In the genomic region with DNA sequence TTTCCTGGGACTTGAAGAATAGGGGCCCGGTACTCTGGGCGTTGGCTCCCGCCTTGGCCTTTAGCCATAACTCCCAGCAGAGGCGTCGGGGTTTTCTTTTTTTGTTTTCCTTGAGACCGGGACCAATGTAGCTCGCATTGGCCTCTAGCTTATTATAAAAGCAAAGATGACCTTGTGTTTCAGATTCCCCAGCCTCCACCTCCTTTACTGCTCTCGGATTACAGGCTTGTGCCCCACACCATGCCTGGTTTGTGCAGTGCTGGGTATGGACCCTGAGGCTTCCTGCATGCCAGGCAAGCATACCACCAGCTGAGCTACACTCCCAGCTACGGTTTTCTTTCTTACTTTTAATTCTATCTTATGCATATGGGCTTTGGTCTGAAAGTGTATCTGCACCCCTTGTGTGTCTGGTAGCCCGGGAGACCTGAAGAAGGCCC, we compare ENCODE assay signal across 8 mouse cellular contexts. TPM values are rescaled to one million over a fixed set of nuclear protein-coding genes. Genes with fewer than 3 reads are reported as not detected.
DNase-seq lines count a peak whose midpoint lies in the region; ATAC-seq and TF ChIP-seq lines count a peak whose summit lies in the region.

No protein-coding gene starts in this region.

- no peak for TF ChIP-seq EP300 in stomach, postnatal 0 days (optimal IDR thresholded peaks at IDR 0.05)

- 0 out of 2 replicates have a peak, but pooled peaks have one; percentile 9 for ATAC-seq in liver, embryonic 13.5 days (ENCODE audit: low read depth)
- peak; percentile 0; the same call in 1 of the 2 replicates for ATAC-seq in stomach, postnatal 0 days (ENCODE audit: low FRiP score, low TSS enrichment)

- peaks cover 55% of the 10 kb centered on the region for H3K27me3 ChIP-seq in heart, embryonic 10.5 days (ENCODE audit: insufficient read depth, poor library complexity, severe bottlenecking)
- H3K27me3 ChIP-seq in testis, adult 2 months (ENCODE audit: control insufficient read depth, insufficient read depth, low read length) = no peaks in the 10 kb centered on the region
- H3K27me3 ChIP-seq in liver, embryonic 13.5 days = no peaks in the 10 kb centered on the region
- no peaks in the 10 kb centered on the region for H3K27me3 ChIP-seq in stomach, postnatal 0 days (ENCODE audit: control insufficient read depth, insufficient read depth, low read length)

- peaks cover 48% of the 10 kb centered on the region for H3K4me1 ChIP-seq in heart, embryonic 10.5 days
- peaks cover 13% of the 10 kb centered on the region for H3K4me1 ChIP-seq in testis, adult 2 months (ENCODE audit: control insufficient read depth, insufficient read depth, low read length)
- peaks cover 94% of the 10 kb centered on the region for H3K4me1 ChIP-seq in liver, embryonic 13.5 days (replicated peaks)
- peaks cover 7% of the 10 kb centered on the region for H3K4me1 ChIP-seq in stomach, postnatal 0 days (replicated peaks; ENCODE audit: control insufficient read depth, insufficient read depth)

- no peaks in the 10 kb centered on the region for H3K9me3 ChIP-seq in heart, embryonic 10.5 days
- no peaks in the 10 kb centered on the region for H3K9me3 ChIP-seq in liver, embryonic 13.5 days (replicated peaks)
- H3K9me3 ChIP-seq in stomach, postnatal 0 days (ENCODE audit: control insufficient read depth, low read length) = no peaks in the 10 kb centered on the region

- H3K4me2 ChIP-seq in liver, embryonic 13.5 days = peak overlapping the region; percentile 100
- peak overlapping the region; percentile 99 for H3K4me2 ChIP-seq in stomach, postnatal 0 days (replicated peaks; ENCODE audit: low read depth)

- peak overlapping the region; percentile 85 for H3K27ac ChIP-seq in heart, embryonic 10.5 days
- H3K27ac ChIP-seq in testis, adult 2 months (ENCODE audit: control insufficient read depth, insufficient read depth, low read depth, low read length) = no peak overlapping the region
- peak overlapping the region; percentile 98 for H3K27ac ChIP-seq in liver, embryonic 13.5 days
- H3K27ac ChIP-seq in stomach, postnatal 0 days (replicated peaks) = peak overlapping the region; percentile 93

- H3K9ac ChIP-seq in liver, embryonic 13.5 days = peak overlapping the region; percentile 72
- no peak overlapping the region for H3K9ac ChIP-seq in stomach, postnatal 0 days (ENCODE audit: low read length)

- H3K36me3 ChIP-seq in heart, embryonic 10.5 days = no peaks in the 10 kb centered on the region
- no peaks in the 10 kb centered on the region for H3K36me3 ChIP-seq in testis, adult 2 months (ENCODE audit: control insufficient read depth, insufficient read depth, low read length)
- H3K36me3 ChIP-seq in liver, embryonic 13.5 days = peaks cover 3% of the 10 kb centered on the region; the same call in 1 of the 2 replicates
- no peaks in the 10 kb centered on the region for H3K36me3 ChIP-seq in stomach, postnatal 0 days (ENCODE audit: control insufficient read depth, insufficient read depth, low read length)

- DNase-seq in heart, embryonic 10.5 days (ENCODE audit: low spot score) = no peak
- no peak for DNase-seq in heart, adult 11 months
- no peak for DNase-seq in testis, postnatal 14 days (ENCODE audit: low spot score)
- DNase-seq in liver, embryonic 13.5 days = no peak
- no peak for DNase-seq in stomach, postnatal 0 days (ENCODE audit: low spot score)
- no peak for DNase-seq in spleen, postnatal 14 days (ENCODE audit: low spot score in 2 of 2)
- DNase-seq in T-cell, adult 2 months (ENCODE audit: low spot score) = no peak

- peak overlapping the region; percentile 71 for H3K4me3 ChIP-seq in heart, embryonic 10.5 days
- H3K4me3 ChIP-seq in testis, adult 2 months (ENCODE audit: control insufficient read depth, low read depth, low read length) = peak overlapping the region; percentile 6; the same call in 1 of the 2 replicates
- peak overlapping the region; percentile 41 for H3K4me3 ChIP-seq in liver, embryonic 13.5 days (replicated peaks)
- H3K4me3 ChIP-seq in stomach, postnatal 0 days (ENCODE audit: low read depth, low read length) = 0 out of 2 replicates have a peak overlapping the region, but pooled peaks have one; percentile 0

- TF ChIP-seq POLR2A in testis, adult 2 months (IDR thresholded peaks at IDR 0.05; ENCODE audit: control insufficient read depth, low read depth, low read length) = no peak

- no peak for TF ChIP-seq CTCF in testis, adult 2 months (IDR thresholded peaks at IDR 0.05; ENCODE audit: control insufficient read depth, insufficient read depth, insufficient replicate concordance, low read depth, low read length)
- TF ChIP-seq CTCF in stomach, postnatal 0 days (IDR thresholded peaks at IDR 0.05; ENCODE audit: low read depth) = no peak

- 15% methylated on average over 10 of the region's 10 CpGs for WGBS in heart, embryonic 10.5 days
- WGBS in liver, embryonic 13.5 days (ENCODE audit: insufficient replicate concordance) = 10% methylated on average over 10 of the region's 10 CpGs
- 9% methylated on average over 10 of the region's 10 CpGs for WGBS in stomach, postnatal 0 days

RNA-seq across cellular contexts. Expression of a gene that starts 0.4 kb away (rescaled TPM):
- polyA plus RNA-seq in heart, embryonic 10.5 days (2016; fragmentation: Nextera tagmentation; extraction: Ambion mirVana) = 4.1 and 5.7 TPM in 2 replicates
- 3.7 and 4.9 TPM in 2 replicates for polyA plus RNA-seq in testis, adult 2 months (2012; rRNA removed)
- polyA plus RNA-seq in liver, embryonic 13.5 days (2015; fragmentation: Nextera tagmentation; extraction: Ambion mirVana) = 9.8 and 12.1 TPM in 2 replicates
- 6.6 and 8.7 TPM in 2 replicates for polyA plus RNA-seq in stomach, postnatal 0 days (2015; fragmentation: Nextera tagmentation; extraction: Ambion mirVana)

RNA-seq across cellular contexts. Expression of a gene that starts 39.0 kb away (rescaled TPM):
- 30.3 and 31.3 TPM in 2 replicates for polyA plus RNA-seq in heart, embryonic 10.5 days (2016; fragmentation: Nextera tagmentation; extraction: Ambion mirVana)
- 33.9 and 36.4 TPM in 2 replicates for polyA plus RNA-seq in testis, adult 2 months (2012; rRNA removed)
- polyA plus RNA-seq in liver, embryonic 13.5 days (2015; fragmentation: Nextera tagmentation; extraction: Ambion mirVana) = 12.7 and 13.8 TPM in 2 replicates
- polyA plus RNA-seq in stomach, postnatal 0 days (2015; fragmentation: Nextera tagmentation; extraction: Ambion mirVana) = 7.9 and 8.0 TPM in 2 replicates

RNA-seq across cellular contexts. Expression of a gene that starts 54.8 kb away (rescaled TPM):
- 20.7 and 25.1 TPM in 2 replicates for polyA plus RNA-seq in heart, embryonic 10.5 days (2016; fragmentation: Nextera tagmentation; extraction: Ambion mirVana)
- 10.8 and 14.5 TPM in 2 replicates for polyA plus RNA-seq in testis, adult 2 months (2012; rRNA removed)
- polyA plus RNA-seq in liver, embryonic 13.5 days (2015; fragmentation: Nextera tagmentation; extraction: Ambion mirVana) = 41.6 and 44.9 TPM in 2 replicates
- polyA plus RNA-seq in stomach, postnatal 0 days (2015; fragmentation: Nextera tagmentation; extraction: Ambion mirVana) = 19.4 TPM in 2 replicates

Comparison
In these comparisons a context has a peak if more than half of its experiments do, and no peak if none do; other contexts are left out.
1. H3K4me3 ChIP-seq: peak in every context shown above with its lines; median percentile 71 in heart, embryonic 10.5 days; 41 in liver, embryonic 13.5 days; 6 in testis, adult 2 months; 0 in stomach, postnatal 0 days.